Mouse (Mus musculus) right cerebral cortex, postnatal 10 days (tissue): Measurements from ENCODE around the gene Tekt5.

Experiments
- DNase-seq, 2 experiments: peaks; one replicate each; pipeline ENCODE4 v3.0.0; 2021; ENCODE audit warnings: low spot score in 2 of 2

Gene Tekt5

GRCm38 (mm10) chr16:10336454-10337421 is 58.6 kb downstream of the Tekt5 start:
- DNase-seq: no peak

DNA sequence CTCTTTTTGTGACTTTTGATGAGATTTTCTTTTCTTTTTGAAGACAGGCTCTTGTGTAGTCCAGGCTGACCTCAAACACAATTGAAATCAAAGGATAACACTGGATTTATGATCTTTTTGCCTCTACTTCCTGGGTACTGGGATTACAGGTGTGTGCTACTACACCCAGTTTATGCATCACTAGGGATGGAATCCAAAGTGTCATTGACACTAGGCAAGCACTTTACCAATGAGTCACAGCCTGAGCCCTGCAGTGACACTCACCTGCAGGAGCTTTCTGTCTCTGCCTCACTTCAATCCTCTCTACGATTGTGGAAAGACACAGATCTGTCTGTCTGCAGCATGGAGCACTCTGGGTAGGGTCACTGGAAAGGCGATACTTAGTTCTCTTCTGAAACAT is 59.3 kb downstream of the Tekt5 start:
- DNase-seq: no peak

GRCm38 (mm10) chr16:10332732-10333131 is 62.6 kb downstream of the Tekt5 start:
- DNase-seq: no peak

GRCm38 (mm10) chr16:10330586-10331495 is 64.4 kb downstream of the Tekt5 start:
- DNase-seq: no peak

GRCm38 (mm10) chr16:10327563-10328333 is 67.5 kb downstream of the Tekt5 start:
- no peak for DNase-seq

- no peak for DNase-seq
Observed at GRCm38 (mm10) chr16:10319914-10320569, 75.2 kb downstream of the Tekt5 start.

DNA sequence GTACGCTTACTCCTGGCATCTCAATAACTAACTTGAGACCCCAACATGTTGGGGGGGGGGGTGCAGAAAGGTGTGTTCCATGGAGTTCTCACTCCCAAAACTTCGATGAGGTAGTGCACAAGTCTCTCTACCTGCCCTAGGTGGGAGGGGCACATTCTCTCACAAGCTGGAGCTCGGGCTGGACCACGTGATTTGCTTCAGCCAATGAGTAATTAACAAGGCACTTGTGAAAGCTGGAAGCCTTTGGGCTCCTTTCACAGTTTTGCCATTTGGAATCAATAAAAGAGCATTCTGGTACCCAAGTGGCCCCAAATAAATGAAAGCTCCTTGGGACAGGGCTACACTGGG is 78.1 kb downstream of the Tekt5 start:
- DNase-seq: no peak

DNA sequence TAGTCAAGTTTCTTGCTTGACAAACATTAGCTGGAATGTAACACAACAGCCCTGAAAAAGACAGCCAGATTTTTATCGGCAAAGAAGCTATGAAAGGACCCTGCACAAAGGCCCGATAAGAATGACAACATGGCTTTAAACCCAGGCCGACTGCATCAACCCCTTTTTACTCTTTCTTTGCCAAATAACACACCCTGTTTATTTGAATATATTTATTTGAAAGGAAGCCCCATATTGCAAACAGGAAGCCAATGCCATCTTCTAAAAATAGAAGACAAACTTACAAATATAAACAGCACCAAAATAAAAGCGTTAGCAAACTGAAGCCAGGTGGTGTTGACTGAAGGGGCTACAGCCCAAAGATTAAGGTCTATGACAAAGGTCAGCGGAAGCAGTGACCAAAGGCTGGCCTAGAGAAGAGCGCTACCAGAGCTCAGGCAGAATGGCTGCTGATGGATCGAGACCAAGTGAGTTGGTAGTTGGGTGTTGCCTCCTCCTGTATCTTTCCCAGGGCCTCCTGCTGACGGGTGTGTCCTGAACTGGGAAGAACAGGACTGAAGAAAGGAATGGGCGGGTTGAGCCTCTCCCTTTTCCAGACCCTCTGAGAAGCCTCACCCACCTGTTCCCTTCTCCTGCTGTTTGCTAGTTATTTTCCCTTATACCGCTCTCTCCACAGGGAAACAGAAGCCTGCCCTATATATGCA is 78.6 kb downstream of the Tekt5 start:
- no peak for DNase-seq

- DNase-seq: peak; percentile 39 to 47
Observed at GRCm38 (mm10) chr16:10313646-10314088, 81.6 kb downstream of the Tekt5 start, which contains the start of gene Emp2. Gene Emp2 (minus strand): TSS chr16:10313968.

- no peak for DNase-seq
Observed at GRCm38 (mm10) chr16:10313226-10313625, 82.1 kb downstream of the Tekt5 start.

DNA sequence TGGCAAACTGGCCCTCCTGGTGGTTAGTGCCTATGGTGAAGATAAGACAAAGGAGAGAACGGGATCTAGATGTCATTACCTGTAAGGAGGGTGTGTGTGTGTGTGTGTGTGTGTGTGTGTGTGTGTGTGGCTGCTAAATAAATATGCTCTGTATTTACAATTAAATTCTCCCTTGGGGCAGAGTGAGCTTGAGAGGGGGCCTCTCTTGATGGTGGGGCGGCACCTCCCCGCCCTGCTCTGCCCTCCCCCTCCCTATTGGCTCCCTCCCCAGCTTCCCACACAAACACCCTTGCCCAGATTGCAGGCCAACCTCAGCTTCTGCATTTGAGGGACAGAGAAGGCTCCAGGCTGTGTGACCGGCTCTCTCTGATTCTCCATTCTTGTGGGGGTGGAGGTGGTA is 83.3 kb downstream of the Tekt5 start:
- DNase-seq: no peak

GRCm38 (mm10) chr16:10311086-10311485 is 84.2 kb downstream of the Tekt5 start:
- DNase-seq: no peak

DNA sequence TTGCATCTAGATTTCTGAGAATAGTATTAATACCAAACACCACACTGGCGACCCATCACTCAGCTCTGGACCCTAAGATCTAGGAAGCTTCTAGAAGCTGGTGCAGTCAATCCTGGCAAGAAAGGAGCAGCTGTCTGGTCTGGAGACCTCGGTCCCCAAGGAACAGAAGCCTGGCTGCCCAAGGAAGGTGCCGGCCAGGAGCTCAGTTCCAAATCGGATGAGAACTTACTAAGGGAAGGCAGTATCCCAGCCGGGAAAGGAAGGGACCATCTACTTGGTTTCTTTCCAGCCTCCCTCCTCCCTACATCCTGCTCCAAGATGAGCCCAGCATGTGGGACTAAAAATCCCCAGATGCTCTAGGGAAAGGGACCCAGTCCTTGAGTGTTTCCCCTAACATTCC is 84.8 kb downstream of the Tekt5 start:
- DNase-seq: no peak
